Mouse (Mus musculus): ENCODE measurements around the gene Ppp3ca.

GRCm38 (mm10) chr3:136727877-136728276 is 58.0 kb downstream of the Ppp3ca start:
- TF ChIP-seq ZKSCAN1 (IDR thresholded peaks at IDR 0.05; ENCODE audit: borderline replicate concordance, low read depth, low read length) (no peak), MAFK (IDR thresholded peaks at IDR 0.05; ENCODE audit: insufficient replicate concordance, low read length) (no peak), SMC3 (IDR thresholded peaks at IDR 0.05; ENCODE audit: low read depth, low read length) (no peak), MXI1 (IDR thresholded peaks at IDR 0.05; ENCODE audit: low read depth, low read length) (no peak), CTCF (conservative IDR thresholded peaks at IDR 0.05 in 1 of 2, IDR thresholded peaks at IDR 0.05 in 1 of 2; ENCODE audit: low read depth in 2 of 2, low read length in 2 of 2) (no peak)

Measured in CH12.LX (cell line).